Mouse (Mus musculus): Measurements from ENCODE around the gene Kcnh8. TPM values are rescaled to one million over a fixed set of nuclear protein-coding genes. Genes with fewer than 3 reads are reported as not detected.

Gene Kcnh8
- not detected for total RNA-seq (2021)
- long read RNA-seq, experiment 1: 0 reads
- long read RNA-seq, experiment 2: 0 reads

- no peak for DNase-seq (ENCODE audit: low spot score)
These were observed at the start of gene Kcnh8 for GRCm38 (mm10) chr17:52602093-52602780. TSS of gene Kcnh8 (plus strand) at chr17:52602709.

- peak; percentile 34 for DNase-seq (ENCODE audit: low spot score)
These were observed 42.4 kb upstream of the Kcnh8 start for GRCm38 (mm10) chr17:52559961-52560720.

- DNase-seq (ENCODE audit: low spot score): no peak
These were observed 36.9 kb upstream of the Kcnh8 start for GRCm38 (mm10) chr17:52565467-52566155.

GRCm38 (mm10) chr17:52569584-52570270 lies 32.8 kb upstream of the Kcnh8 start:
- DNase-seq (ENCODE audit: low spot score): no peak

DNA sequence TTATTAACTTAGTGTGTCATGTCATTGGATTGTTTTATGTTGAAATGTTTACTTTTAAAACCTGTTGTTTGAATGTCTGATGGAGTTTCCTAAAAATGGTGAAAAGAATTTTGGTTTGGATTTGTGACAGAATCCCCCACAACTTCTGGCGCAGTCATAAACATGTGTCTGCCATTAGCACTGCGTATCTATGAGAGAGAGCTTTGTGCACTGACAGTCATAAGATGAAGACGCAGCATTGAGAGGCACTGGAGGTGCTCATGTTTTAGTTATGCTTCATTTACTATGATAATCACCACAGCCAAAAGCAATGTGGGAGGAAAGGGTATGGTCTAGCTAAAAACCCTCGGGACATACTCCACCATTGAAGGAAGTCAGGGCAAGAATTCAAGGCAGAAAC lies 30.3 kb upstream of the Kcnh8 start:
- no peak for DNase-seq (ENCODE audit: low spot score)

GRCm38 (mm10) chr17:52591503-52592194 lies 10.9 kb upstream of the Kcnh8 start:
- DNase-seq (ENCODE audit: low spot score): no peak

GRCm38 (mm10) chr17:52599141-52599540 lies 3.4 kb upstream of the Kcnh8 start:
- DNase-seq (ENCODE audit: low spot score): no peak

GRCm38 (mm10) chr17:52600882-52601371 lies 1.6 kb upstream of the Kcnh8 start:
- no peak for DNase-seq (ENCODE audit: low spot score)

DNA sequence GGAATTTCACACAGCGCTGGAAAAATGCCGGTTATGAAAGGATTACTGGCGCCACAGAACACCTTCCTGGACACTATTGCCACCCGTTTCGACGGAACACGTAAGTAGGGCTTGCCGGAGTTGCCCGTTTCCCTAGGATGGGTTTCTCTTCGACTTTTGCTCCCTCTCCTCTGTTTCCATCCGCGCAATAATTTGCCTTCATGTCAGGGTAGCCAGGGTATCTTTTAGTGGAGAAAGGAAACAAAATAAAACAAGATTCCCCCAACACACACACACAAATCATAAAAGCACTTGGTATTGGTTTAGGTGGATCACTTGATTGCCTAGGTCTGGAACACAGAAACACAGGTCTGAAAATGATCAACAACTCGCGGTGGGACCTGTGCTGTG lies 267 bp downstream of the Kcnh8 start:
- DNase-seq (ENCODE audit: low spot score): no peak

- DNase-seq (ENCODE audit: low spot score): no peak
These were observed 902 bp downstream of the Kcnh8 start for GRCm38 (mm10) chr17:52603411-52603810.

DNA sequence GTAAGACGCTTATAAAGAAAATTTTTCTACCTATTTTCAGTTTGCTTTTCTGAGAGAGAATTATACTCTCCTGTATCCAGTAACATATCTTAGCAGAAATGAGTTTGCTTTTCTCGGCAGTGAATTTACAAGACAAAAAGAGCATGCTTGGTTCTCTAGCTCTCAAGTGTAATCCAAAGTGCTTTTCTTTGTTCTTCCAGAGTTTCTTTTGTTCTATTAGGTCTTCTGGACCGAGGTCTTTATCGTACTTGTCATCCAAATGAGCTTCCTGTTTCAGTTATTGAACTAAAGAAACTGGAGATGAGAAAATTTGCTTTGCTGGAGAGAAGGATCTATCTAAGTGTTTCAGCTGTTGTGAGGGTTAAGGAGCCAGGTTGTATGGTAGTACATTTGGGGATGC lies 8.9 kb downstream of the Kcnh8 start:
- DNase-seq (ENCODE audit: low spot score): no peak

GRCm38 (mm10) chr17:52649186-52649585 lies 46.7 kb downstream of the Kcnh8 start:
- no peak for DNase-seq (ENCODE audit: low spot score)

DNA sequence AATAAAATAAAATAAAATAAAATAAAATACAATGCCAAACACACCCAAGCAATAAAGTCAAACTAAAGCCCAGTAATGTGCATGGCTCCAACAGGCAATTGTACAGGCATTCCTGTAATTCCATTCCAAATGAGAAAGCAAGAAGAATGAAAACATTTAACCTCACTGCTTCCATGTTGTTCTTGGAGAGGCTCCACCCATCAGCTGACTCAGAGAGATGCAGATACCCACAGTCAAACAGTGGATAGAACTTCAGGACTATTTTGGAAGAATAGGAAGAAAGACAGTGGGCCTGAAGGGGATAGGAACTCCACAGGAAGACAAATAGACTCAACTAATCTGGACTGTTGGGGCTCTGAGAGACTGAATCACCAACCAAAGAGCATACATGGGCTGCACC lies 89.5 kb downstream of the Kcnh8 start:
- DNase-seq (ENCODE audit: low spot score): no peak

- no peak for DNase-seq (ENCODE audit: low spot score)
These were observed 99.4 kb downstream of the Kcnh8 start for GRCm38 (mm10) chr17:52701944-52702343.

DNA sequence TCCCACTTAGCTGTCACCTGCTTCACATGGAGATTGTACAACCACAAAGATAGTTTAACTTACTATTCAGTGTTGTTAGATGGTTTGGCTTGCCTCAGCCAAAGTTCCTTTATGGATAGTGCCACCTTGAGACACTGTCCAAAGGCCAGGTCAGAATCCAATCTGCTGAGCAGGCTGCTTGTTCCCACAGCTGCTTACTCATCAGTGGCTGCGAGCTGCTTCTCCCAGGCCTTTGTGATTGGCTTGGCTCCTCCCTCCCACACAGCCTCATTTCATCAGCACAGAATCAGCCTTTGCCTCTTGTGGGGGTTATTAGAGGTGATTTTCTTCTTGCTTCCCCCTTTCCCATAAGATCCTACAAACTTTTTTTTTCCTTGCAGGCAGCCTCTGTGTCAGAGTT lies 109.8 kb downstream of the Kcnh8 start:
- DNase-seq (ENCODE audit: low spot score): no peak

- no peak for DNase-seq (ENCODE audit: low spot score)
These were observed 119.7 kb downstream of the Kcnh8 start for GRCm38 (mm10) chr17:52722214-52722613.

GRCm38 (mm10) chr17:52728806-52729205 lies 126.3 kb downstream of the Kcnh8 start:
- no peak for DNase-seq (ENCODE audit: low spot score)

DNA sequence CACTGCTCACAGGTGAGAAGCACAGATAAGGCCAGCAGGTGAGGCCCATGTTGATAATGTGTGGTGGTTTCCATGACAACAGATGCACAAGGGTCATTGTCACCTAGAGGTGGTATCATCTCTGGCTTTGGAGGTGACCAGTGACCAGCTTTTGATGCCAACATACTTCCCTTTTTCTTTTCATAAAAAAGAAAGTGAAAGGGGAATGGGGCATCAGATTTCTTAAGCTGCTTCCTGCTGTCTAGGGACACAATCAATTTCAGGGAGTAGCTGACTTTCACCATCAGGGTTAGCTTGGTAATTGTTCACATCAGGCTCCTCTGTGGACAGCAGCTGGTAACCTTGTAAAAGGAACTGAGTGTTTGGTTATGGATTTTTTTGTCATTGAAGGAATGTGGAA lies 135.9 kb downstream of the Kcnh8 start:
- no peak for DNase-seq (ENCODE audit: low spot score)

DNA sequence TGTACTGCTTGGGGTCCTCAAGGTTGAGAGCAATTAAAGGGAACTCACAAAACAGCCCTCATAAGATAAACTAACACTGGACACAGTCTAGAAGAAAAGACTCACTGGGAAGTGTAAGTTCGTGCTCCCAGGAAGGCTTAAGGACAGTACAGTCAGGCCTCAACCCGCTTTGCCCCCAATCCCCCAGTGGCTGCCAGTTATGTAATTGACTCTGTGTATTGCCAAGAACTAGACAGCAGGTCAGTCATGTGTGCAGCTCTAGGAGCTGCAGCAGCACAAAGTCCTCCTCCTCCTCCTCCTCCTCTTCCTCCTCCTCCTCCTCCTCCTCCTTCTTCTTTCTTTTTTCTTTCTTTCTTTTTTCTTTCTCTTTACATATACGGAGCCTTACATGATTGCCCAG lies 185.6 kb downstream of the Kcnh8 start:
- no peak for DNase-seq (ENCODE audit: low spot score)

GRCm38 (mm10) chr17:52804463-52804862 lies 202.0 kb downstream of the Kcnh8 start:
- DNase-seq (ENCODE audit: low spot score): no peak

- DNase-seq (ENCODE audit: low spot score): peak; percentile 2
These were observed 208.3 kb downstream of the Kcnh8 start for GRCm38 (mm10) chr17:52810773-52811172.

All from gastrocnemius, adult 18-20 months (tissue).